Mouse (Mus musculus) MEL (cell line): Measurements from ENCODE around the gene Pxt1. TPM values are rescaled to one million over a fixed set of nuclear protein-coding genes. Genes with fewer than 3 reads are reported as not detected.

Experiments used
- DNase-seq: peaks from one replicate; pipeline ENCODE4 v3.0.0; 2011; ENCODE audit warnings: low read depth, low spot score
- H3K27ac ChIP-seq: 2 replicates; pipeline ENCODE4 v1.5.1; 2012; ENCODE audit warnings: low read depth, mild to moderate bottlenecking, control low read depth, low read length, moderate library complexity; ENCODE audit not compliant: control insufficient read depth
- H3K27me3 ChIP-seq, 2 experiments: fragments of 150-350 bp in 1 of 2; sonication (generic) in 1 of 2; 2 replicates each; pipeline ENCODE4 v1.6.1; 2012; ENCODE audit warnings: low read length in 2 of 2, mild to moderate bottlenecking in 2 of 2, improper control_type of control experiment in 1 of 2, moderate library complexity in 1 of 2; ENCODE audit not compliant: insufficient read depth in 2 of 2, control insufficient read depth in 1 of 2
- H3K36me3 ChIP-seq, 2 experiments: 2 replicates each; pipeline ENCODE4 v1.6.1; 2012 to 2014; ENCODE audit warnings: low read length in 2 of 2, improper control_type of control experiment in 1 of 2, inconsistent platforms in 1 of 2, mild to moderate bottlenecking in 1 of 2; ENCODE audit not compliant: insufficient read depth in 2 of 2, control insufficient read depth in 1 of 2
- H3K4me1 ChIP-seq, 2 experiments: fragments of 150-350 bp in 1 of 2; sonication (generic) in 1 of 2; 2 replicates each; pipeline ENCODE4 v1.6.1; 2012; ENCODE audit warnings: low read length in 2 of 2, improper control_type of control experiment in 1 of 2, mild to moderate bottlenecking in 1 of 2; ENCODE audit not compliant: insufficient read depth in 2 of 2, control insufficient read depth in 1 of 2
- H3K4me3 ChIP-seq, 2 experiments: fragments of 150-350 bp in 1 of 2; sonication (generic) in 1 of 2; 2 replicates each; pipeline ENCODE4 v1.5.1; 2012; ENCODE audit warnings: low read depth in 2 of 2, low read length in 2 of 2, mild to moderate bottlenecking in 2 of 2, moderate library complexity in 2 of 2, control low read depth in 1 of 2, improper control_type of control experiment in 1 of 2; ENCODE audit not compliant: control insufficient read depth in 1 of 2, insufficient read depth in 1 of 2
- H3K79me2 ChIP-seq: 2 replicates; pipeline ENCODE4 v1.6.1; 2012; ENCODE audit warnings: mild to moderate bottlenecking, low read length, moderate library complexity; ENCODE audit not compliant: control insufficient read depth, poor library complexity, insufficient read depth
- H3K9ac ChIP-seq: 2 replicates; pipeline ENCODE4 v1.6.1; 2012; ENCODE audit warnings: low read depth, mild to moderate bottlenecking, control low read depth, low read length, moderate library complexity; ENCODE audit not compliant: control insufficient read depth, poor library complexity, severe bottlenecking
- H3K9me3 ChIP-seq: fragments of 150-350 bp; sonication (generic); replicated peaks from 2 replicates; pipeline ENCODE4 v1.6.1; 2012; ENCODE audit warnings: mild to moderate bottlenecking, low read length, improper control_type of control experiment, moderate library complexity; ENCODE audit not compliant: insufficient read depth
- BHLHE40 ChIP-seq: IDR thresholded peaks from 2 replicates; pipeline ENCODE4 v1.6.1; 2012; ENCODE audit warnings: low read depth, mild to moderate bottlenecking, inconsistent platforms, low read length, improper control_type of control experiment, borderline replicate concordance
- CHD1 ChIP-seq: IDR thresholded peaks from 2 replicates; pipeline ENCODE4 v1.6.1; 2012; ENCODE audit warnings: low read depth, mild to moderate bottlenecking, inconsistent platforms, low read length, improper control_type of control experiment
- CTCF ChIP-seq, 3 experiments: IDR thresholded peaks in 2 of 3; conservative IDR thresholded peaks in 1 of 3; 2 replicates each; pipeline ENCODE4 v1.5.1; 2011 to 2012; ENCODE audit warnings: low read length in 3 of 3, low read depth in 2 of 3, mild to moderate bottlenecking in 2 of 3, improper control_type of control experiment in 1 of 3, inconsistent platforms in 1 of 3, mixed read lengths in 1 of 3, moderate library complexity in 1 of 3; ENCODE audit not compliant: control insufficient read depth in 1 of 3, insufficient read depth in 1 of 3, poor library complexity in 1 of 3, severe bottlenecking in 1 of 3
- E2F4 ChIP-seq: IDR thresholded peaks from 2 replicates; pipeline ENCODE4 v1.6.1; 2011; ENCODE audit warnings: low read depth, low read length, improper control_type of control experiment, borderline replicate concordance
- ETS1 ChIP-seq: IDR thresholded peaks from 2 replicates; pipeline ENCODE4 v1.6.1; 2012; ENCODE audit warnings: low read depth, mild to moderate bottlenecking, inconsistent platforms, low read length, improper control_type of control experiment, moderate library complexity
- GABPA ChIP-seq: IDR thresholded peaks from 2 replicates; pipeline ENCODE4 v1.6.1; 2012; ENCODE audit warnings: low read depth, mild to moderate bottlenecking, inconsistent platforms, low read length, improper control_type of control experiment, moderate library complexity
- HCFC1 ChIP-seq: IDR thresholded peaks from 2 replicates; pipeline ENCODE4 v1.6.1; 2012; ENCODE audit warnings: low read depth, mild to moderate bottlenecking, inconsistent platforms, low read length, improper control_type of control experiment, moderate library complexity
- JUND ChIP-seq: IDR thresholded peaks from 2 replicates; pipeline ENCODE4 v1.6.1; 2011; ENCODE audit warnings: low read depth, mild to moderate bottlenecking, improper control_type of control experiment, low read length
- KAT2A ChIP-seq: conservative IDR thresholded peaks from 2 replicates; pipeline ENCODE4 v1.6.1; 2012; ENCODE audit warnings: low read depth, low read length, improper control_type of control experiment, inconsistent platforms
- MAX ChIP-seq: IDR thresholded peaks from 2 replicates; pipeline ENCODE4 v1.6.1; 2011; ENCODE audit warnings: low read length, improper control_type of control experiment
- MAZ ChIP-seq: IDR thresholded peaks from 2 replicates; pipeline ENCODE4 v1.6.1; 2012; ENCODE audit warnings: low read depth, mild to moderate bottlenecking, inconsistent platforms, low read length, improper control_type of control experiment
- MEF2A ChIP-seq: IDR thresholded peaks from 2 replicates; pipeline ENCODE4 v1.6.1; 2014; ENCODE audit warnings: low read depth, mild to moderate bottlenecking, inconsistent platforms, low read length, improper control_type of control experiment; ENCODE audit not compliant: poor library complexity, insufficient replicate concordance, severe bottlenecking; ENCODE audit errors: extremely low read depth
- MYC ChIP-seq: IDR thresholded peaks from 2 replicates; pipeline ENCODE4 v1.6.1; 2011; ENCODE audit warnings: low read depth, mild to moderate bottlenecking, low read length, improper control_type of control experiment, moderate library complexity
- NELFE ChIP-seq: IDR thresholded peaks from 2 replicates; pipeline ENCODE4 v1.6.1; 2011; ENCODE audit warnings: low read depth, low read length, improper control_type of control experiment
- NRF1 ChIP-seq: IDR thresholded peaks from 2 replicates; pipeline ENCODE4 v1.6.1; 2014; ENCODE audit warnings: low read depth, mild to moderate bottlenecking, inconsistent platforms, low read length, improper control_type of control experiment, moderate library complexity; ENCODE audit not compliant: poor library complexity, insufficient read depth, severe bottlenecking
- POLR2A ChIP-seq, 2 experiments: IDR thresholded peaks; 2 replicates each; pipeline ENCODE4 v1.6.1; 2011 to 2012; ENCODE audit warnings: low read length in 2 of 2, mild to moderate bottlenecking in 2 of 2, control low read depth in 1 of 2, improper control_type of control experiment in 1 of 2, low read depth in 1 of 2, moderate library complexity in 1 of 2; ENCODE audit not compliant: control insufficient read depth in 1 of 2, insufficient read depth in 1 of 2, poor library complexity in 1 of 2
- POLR2AphosphoS5 ChIP-seq: IDR thresholded peaks from 2 replicates; pipeline ENCODE4 v1.6.1; 2012; ENCODE audit warnings: low read depth, borderline replicate concordance, mild to moderate bottlenecking, inconsistent platforms, low read length, moderate library complexity, mixed read lengths
- RAD21 ChIP-seq: IDR thresholded peaks from 2 replicates; pipeline ENCODE4 v1.6.1; 2011; ENCODE audit warnings: mild to moderate bottlenecking, low read depth, low read length, improper control_type of control experiment
- SIN3A ChIP-seq: IDR thresholded peaks from 2 replicates; pipeline ENCODE4 v1.6.1; 2012; ENCODE audit warnings: low read length, improper control_type of control experiment, inconsistent platforms
- TAL1 ChIP-seq: IDR thresholded peaks from 2 replicates; pipeline ENCODE4 v1.6.1; 2012; ENCODE audit warnings: mild to moderate bottlenecking, inconsistent platforms, low read length, moderate library complexity, mixed read lengths
- TBP ChIP-seq: IDR thresholded peaks from 2 replicates; pipeline ENCODE4 v1.8.0; 2011; ENCODE audit warnings: low read depth, low read length, improper control_type of control experiment
- TCF12 ChIP-seq: IDR thresholded peaks from 2 replicates; pipeline ENCODE4 v1.6.1; 2014; ENCODE audit warnings: low read depth, mild to moderate bottlenecking, inconsistent platforms, low read length, improper control_type of control experiment, moderate library complexity
- UBTF ChIP-seq: IDR thresholded peaks from 2 replicates; pipeline ENCODE4 v1.6.1; 2012; ENCODE audit warnings: low read depth, mild to moderate bottlenecking, inconsistent platforms, low read length, improper control_type of control experiment, moderate library complexity, borderline replicate concordance; ENCODE audit not compliant: insufficient read depth
- ZC3H11A ChIP-seq: IDR thresholded peaks from 2 replicates; pipeline ENCODE4 v1.6.1; 2012; ENCODE audit warnings: low read depth, mild to moderate bottlenecking, inconsistent platforms, low read length, improper control_type of control experiment
- ZKSCAN1 ChIP-seq: IDR thresholded peaks from 2 replicates; pipeline ENCODE4 v1.6.1; 2012; ENCODE audit warnings: low read depth, mild to moderate bottlenecking, inconsistent platforms, low read length, improper control_type of control experiment, moderate library complexity
- ZMIZ1 ChIP-seq: IDR thresholded peaks from 2 replicates; pipeline ENCODE4 v1.6.1; 2012; ENCODE audit warnings: low read depth, mild to moderate bottlenecking, inconsistent platforms, low read length, improper control_type of control experiment, moderate library complexity
- ZNF384 ChIP-seq: IDR thresholded peaks from 2 replicates; pipeline ENCODE4 v1.6.1; 2012; ENCODE audit warnings: low read depth, mild to moderate bottlenecking, inconsistent platforms, low read length, improper control_type of control experiment
- polyA plus RNA-seq, 2 experiments: library from polyadenylated mRNA; stranded (reverse) in 1 of 2; unstranded in 1 of 2; fragments of >175 nt in 1 of 2; fragments of >200 nt in 1 of 2; gene quantifications; 2 replicates each; pipeline versions ENCODE4 v1.2.1 to v1.2.4; 2012; ENCODE audit warnings: low replicate concordance in 2 of 2, low read depth in 1 of 2; ENCODE audit not compliant: insufficient read length in 2 of 2, insufficient read depth in 1 of 2, missing spikeins in 1 of 2
- total RNA-seq: library from RNA; depleted of rRNA; stranded (reverse); fragments of 300-350 nt; gene quantifications from 2 replicates; pipeline ENCODE4 v1.2.3, GENCODE M21; 2012

Gene Pxt1
- total and polyA plus RNA-seq, 3 experiments, result not detected

DNA sequence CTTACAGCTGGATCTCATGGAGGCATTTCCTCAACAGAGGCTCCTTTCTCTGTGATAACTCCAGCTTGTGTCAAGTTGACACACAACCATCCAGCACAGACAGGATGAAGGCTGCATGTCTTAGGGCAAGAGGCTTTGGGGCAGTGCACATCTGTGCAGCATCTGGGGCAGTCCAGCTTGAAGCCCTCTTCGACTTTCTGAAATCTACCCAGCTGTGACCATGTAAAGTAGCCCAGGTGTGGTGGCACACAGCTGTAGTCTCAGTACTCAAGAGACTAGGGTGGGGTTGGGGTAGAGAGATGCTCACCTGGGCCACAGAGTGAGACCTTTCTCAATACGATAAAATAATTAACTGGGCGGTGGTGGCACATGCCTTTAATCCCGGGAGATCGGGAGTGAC lies 45.8 kb downstream of the Pxt1 start:
- DNase-seq, result no peak
- Histone ChIP-seq H3K4me1 (peaks cover 3 to 10% of the 10 kb centered on the region in 2 experiments), H3K27me3 (no peaks in the 10 kb centered on the region), H3K9me3 (no peaks in the 10 kb centered on the region), H3K9ac (no peak overlapping the region), H3K27ac (no peak overlapping the region), H3K4me3 (no peak overlapping the region), H3K36me3 (peaks cover 0 to 10% of the 10 kb centered on the region in 2 experiments; a peak in 2 of 4 replicates), H3K79me2 (peaks cover 12% of the 10 kb centered on the region)
- no peak for TF ChIP-seq ZMIZ1
- no peak for TF ChIP-seq CTCF (IDR thresholded peaks at IDR 0.05 in 2 of 3, conservative IDR thresholded peaks at IDR 0.05 in 1 of 3; ENCODE audit: control insufficient read depth in 1 of 3, insufficient read depth in 1 of 3, low read depth in 2 of 3, low read length in 3 of 3, poor library complexity in 1 of 3, severe bottlenecking in 1 of 3)
- no peak for TF ChIP-seq RAD21
- no peak for TF ChIP-seq MYC
- TF ChIP-seq BHLHE40, result no peak
- no peak for TF ChIP-seq NRF1
- TF ChIP-seq ZC3H11A, result no peak
- no peak for TF ChIP-seq SIN3A
- no peak for TF ChIP-seq JUND
- no peak for TF ChIP-seq MEF2A
- no peak for TF ChIP-seq ZNF384
- TF ChIP-seq ZKSCAN1, result no peak
- no peak for TF ChIP-seq MAZ
- no peak for TF ChIP-seq KAT2A
- no peak for TF ChIP-seq POLR2AphosphoS5
- TF ChIP-seq GABPA, result no peak
- no peak for TF ChIP-seq POLR2A (IDR thresholded peaks at IDR 0.05; ENCODE audit: control insufficient read depth in 1 of 2, insufficient read depth in 1 of 2, low read depth in 1 of 2, low read length in 2 of 2, poor library complexity in 1 of 2)
- TF ChIP-seq MAX, result no peak

DNA sequence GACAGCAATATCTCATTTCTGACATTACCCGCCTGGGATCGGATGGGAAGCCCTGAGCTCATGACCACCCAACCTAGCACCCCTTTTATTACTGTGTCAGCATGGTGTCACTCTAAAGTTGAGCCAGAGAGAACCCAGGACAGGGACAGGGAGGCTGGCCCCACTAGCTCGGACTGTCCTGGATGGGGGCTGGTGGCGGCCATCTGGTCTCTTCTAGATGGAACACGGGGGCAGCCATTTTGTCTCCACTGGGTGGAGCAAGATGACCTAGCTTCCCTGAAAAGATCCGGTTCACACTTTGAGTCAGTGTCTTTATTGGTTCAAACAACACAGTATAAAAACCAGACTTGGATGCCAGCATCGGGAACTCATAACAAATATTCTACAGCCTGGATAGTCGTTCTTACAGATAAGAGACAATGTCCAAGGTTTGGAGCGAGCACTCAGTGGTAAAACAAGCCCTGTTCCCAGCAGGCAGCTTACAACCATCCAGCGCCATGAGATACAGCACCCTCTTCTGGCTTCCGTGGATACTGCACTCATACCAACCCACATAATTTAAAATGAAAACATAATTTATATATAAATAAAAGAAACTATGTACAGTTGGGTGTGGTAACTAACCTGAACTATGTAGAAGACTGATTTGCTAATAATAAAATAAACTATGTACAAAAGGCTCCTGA lies 47.4 kb downstream of the Pxt1 start:
- peak overlapping the region; percentile 96 for H3K27ac ChIP-seq
- TF ChIP-seq POLR2AphosphoS5, result peak; percentile 26; the same call in 1 of the 2 replicates
- TF ChIP-seq POLR2A (IDR thresholded peaks at IDR 0.05; ENCODE audit: control insufficient read depth in 1 of 2, insufficient read depth in 1 of 2, low read depth in 1 of 2, low read length in 2 of 2, poor library complexity in 1 of 2), result peak; percentile 63 to 67; a peak in 3 of 4 replicates
- TF ChIP-seq CTCF (IDR thresholded peaks at IDR 0.05 in 2 of 3, conservative IDR thresholded peaks at IDR 0.05 in 1 of 3; ENCODE audit: control insufficient read depth in 1 of 3, insufficient read depth in 1 of 3, low read depth in 2 of 3, low read length in 3 of 3, poor library complexity in 1 of 3, severe bottlenecking in 1 of 3), result peak; percentile 76 to 84 (median 77)
- peak; percentile 58 for TF ChIP-seq BHLHE40
- peak; percentile 39 for TF ChIP-seq SIN3A
- no peak for TF ChIP-seq MEF2A
- no peak for TF ChIP-seq NRF1
- no peak for TF ChIP-seq UBTF
- no peak; the same call in 1 of the 2 replicates for TF ChIP-seq CHD1
- peak; percentile 85 for TF ChIP-seq HCFC1
- no peak for TF ChIP-seq TAL1
- peak; percentile 51; the same call in 1 of the 2 replicates for TF ChIP-seq TCF12
- TF ChIP-seq NELFE, result peak; percentile 77
- no peak for TF ChIP-seq E2F4
- TF ChIP-seq TBP, result peak; percentile 87
- TF ChIP-seq ETS1, result peak; percentile 48; the same call in 1 of the 2 replicates
- TF ChIP-seq MAZ, result no peak
- TF ChIP-seq KAT2A, result peak; percentile 60
- TF ChIP-seq ZNF384, result no peak
- no peak for TF ChIP-seq JUND

More for the DNA sequence above, 47.4 kb downstream of the Pxt1 start:
- Histone ChIP-seq H3K4me3 (peak overlapping the region; percentile 71 to 77), H3K9me3 (no peaks in the 10 kb centered on the region), H3K27me3 (no peaks in the 10 kb centered on the region), H3K9ac (peak overlapping the region; percentile 89), H3K79me2 (peaks cover 12% of the 10 kb centered on the region), H3K4me1 (peaks cover 3 to 10% of the 10 kb centered on the region in 2 experiments), H3K36me3 (peaks cover 0 to 10% of the 10 kb centered on the region in 2 experiments; a peak in 2 of 4 replicates)
- DNase-seq, result peak; percentile 93
